Mouse (Mus musculus): ENCODE results near the gene Uhrf1bp1l. TPM values are rescaled to one million over a fixed set of nuclear protein-coding genes. Genes with fewer than 3 reads are reported as not detected.

Uhrf1bp1l gene
- polyA plus RNA-seq, 1 experiment = 58.4 TPM

DNA sequence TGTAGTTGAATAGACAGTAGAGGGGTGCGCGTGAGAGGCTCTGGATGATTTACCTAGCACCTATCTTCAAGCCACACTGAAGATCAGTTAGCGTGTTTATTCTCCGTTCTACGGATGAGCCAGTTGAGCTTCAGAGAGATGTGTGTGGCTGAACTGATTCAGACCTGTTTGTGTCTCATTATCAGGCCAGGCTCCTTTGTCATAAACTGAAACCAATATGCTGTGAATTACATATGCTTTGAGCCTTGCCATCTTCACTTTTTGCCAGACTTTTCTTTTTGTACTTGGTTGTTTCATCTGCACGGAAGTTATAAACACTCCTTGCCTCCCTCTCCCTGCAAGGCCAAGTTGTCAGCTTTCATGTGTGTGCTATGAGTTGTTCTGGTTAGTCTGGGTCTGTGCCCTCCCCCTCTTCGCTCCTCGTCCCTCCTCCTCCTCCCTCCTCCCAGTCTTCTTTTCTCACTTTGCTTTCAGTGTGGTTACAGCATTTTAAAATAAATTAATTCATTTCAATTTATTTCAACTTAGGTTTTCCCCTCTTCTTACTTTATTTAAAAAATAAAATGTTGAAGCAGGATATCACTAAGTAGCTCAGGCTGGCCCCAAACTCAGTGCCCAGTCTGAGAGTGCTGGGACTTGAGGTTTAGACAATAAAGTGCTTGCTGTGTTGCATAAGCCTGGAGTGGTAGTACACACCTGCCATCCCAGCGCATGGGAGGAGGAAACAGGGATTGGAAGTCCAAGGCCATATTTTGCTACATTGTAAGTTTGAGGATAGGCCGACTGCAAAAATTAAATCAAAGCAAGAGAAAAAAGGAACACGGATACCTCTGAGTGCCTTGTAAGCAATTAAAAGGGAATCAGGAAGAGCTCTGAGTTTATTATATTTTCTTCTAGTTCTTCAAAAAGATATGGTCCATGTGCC is 21.3 kb downstream of the Uhrf1bp1l start:
- no peak overlapping the region for H3K4me3 ChIP-seq (ENCODE audit: insufficient read depth, low read length)
- no peak for TF ChIP-seq CTCF (IDR thresholded peaks at IDR 0.05; ENCODE audit: borderline replicate concordance, insufficient read depth, low read length)
- TF ChIP-seq POLR2A (IDR thresholded peaks at IDR 0.05; ENCODE audit: low read depth, low read length) = no peak
- H3K4me1 ChIP-seq (ENCODE audit: control insufficient read depth, insufficient read depth, low read length) = peaks cover 14% of the 10 kb centered on the region
- peak overlapping the region; percentile 70; the same call in 1 of the 2 replicates for H3K27ac ChIP-seq (ENCODE audit: insufficient read depth, low read length)

- no peak overlapping the region for H3K27ac ChIP-seq (ENCODE audit: insufficient read depth, low read length)
- TF ChIP-seq POLR2A (IDR thresholded peaks at IDR 0.05; ENCODE audit: low read depth, low read length) (no peak), CTCF (IDR thresholded peaks at IDR 0.05; ENCODE audit: borderline replicate concordance, insufficient read depth, low read length) (no peak)
- H3K4me3 ChIP-seq (ENCODE audit: insufficient read depth, low read length) = no peak overlapping the region
- H3K4me1 ChIP-seq (ENCODE audit: control insufficient read depth, insufficient read depth, low read length) = peaks cover 14% of the 10 kb centered on the region
These were observed 23.7 kb downstream of the Uhrf1bp1l start for GRCm38 (mm10) chr10:89768352-89769020.

GRCm38 (mm10) chr10:89769096-89769495 is 24.3 kb downstream of the Uhrf1bp1l start:
- H3K4me3 ChIP-seq (ENCODE audit: insufficient read depth, low read length) = no peak overlapping the region
- TF ChIP-seq POLR2A (IDR thresholded peaks at IDR 0.05; ENCODE audit: low read depth, low read length) (no peak), CTCF (IDR thresholded peaks at IDR 0.05; ENCODE audit: borderline replicate concordance, insufficient read depth, low read length) (no peak)
- peaks cover 12% of the 10 kb centered on the region for H3K4me1 ChIP-seq (ENCODE audit: control insufficient read depth, insufficient read depth, low read length)
- no peak overlapping the region for H3K27ac ChIP-seq (ENCODE audit: insufficient read depth, low read length)

DNA sequence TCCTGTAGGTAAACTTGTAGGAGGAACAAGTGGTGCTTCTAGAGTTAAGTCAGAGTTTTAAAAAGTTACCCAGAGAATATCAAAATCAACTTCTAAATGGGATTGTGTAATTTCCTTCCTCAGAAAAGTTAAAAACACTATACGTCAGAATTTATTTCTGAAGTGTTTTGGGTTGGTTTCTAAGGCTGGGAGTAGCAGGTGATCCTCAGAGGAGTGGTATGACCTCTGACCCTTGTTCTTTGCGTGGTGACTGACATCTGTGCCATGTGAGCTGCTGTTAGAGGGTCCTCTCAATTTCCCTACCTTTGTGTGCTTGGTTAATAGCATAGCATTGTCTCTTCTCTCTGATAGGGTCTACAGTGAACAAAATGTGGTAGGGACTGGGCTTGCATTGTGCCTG is 27.1 kb downstream of the Uhrf1bp1l start:
- Histone ChIP-seq H3K4me1 (ENCODE audit: control insufficient read depth, insufficient read depth, low read length) (peaks cover 7% of the 10 kb centered on the region), H3K27ac (ENCODE audit: insufficient read depth, low read length) (no peak overlapping the region), H3K4me3 (ENCODE audit: insufficient read depth, low read length) (no peak overlapping the region)
- TF ChIP-seq POLR2A (IDR thresholded peaks at IDR 0.05; ENCODE audit: low read depth, low read length) (no peak), CTCF (IDR thresholded peaks at IDR 0.05; ENCODE audit: borderline replicate concordance, insufficient read depth, low read length) (no peak)

DNA sequence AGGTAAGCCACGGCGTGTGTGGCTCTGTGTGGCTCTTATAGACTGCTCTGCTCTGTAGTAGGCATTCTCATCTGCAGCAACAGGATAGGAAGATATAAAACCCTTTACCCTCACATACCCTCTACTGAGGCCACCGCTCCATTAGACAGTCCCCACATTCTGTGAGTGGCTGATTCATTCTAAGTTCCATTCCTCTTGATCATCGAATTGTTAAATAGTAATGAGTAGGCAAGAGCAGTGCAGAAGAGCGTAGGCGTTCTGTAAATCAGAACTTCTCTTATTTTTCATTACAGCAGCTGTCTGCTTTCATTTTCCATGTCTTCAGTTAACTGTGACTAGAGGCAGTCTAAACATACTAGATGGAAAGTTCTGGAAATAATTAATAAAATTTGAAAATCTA is 31.2 kb downstream of the Uhrf1bp1l start:
- Histone ChIP-seq H3K4me1 (ENCODE audit: control insufficient read depth, insufficient read depth, low read length) (peaks cover 4% of the 10 kb centered on the region), H3K27ac (ENCODE audit: insufficient read depth, low read length) (peak overlapping the region; percentile 71; the same call in 1 of the 2 replicates), H3K4me3 (ENCODE audit: insufficient read depth, low read length) (no peak overlapping the region)
- TF ChIP-seq POLR2A (IDR thresholded peaks at IDR 0.05; ENCODE audit: low read depth, low read length) = no peak
- TF ChIP-seq CTCF (IDR thresholded peaks at IDR 0.05; ENCODE audit: borderline replicate concordance, insufficient read depth, low read length) = no peak

- Histone ChIP-seq H3K4me3 (ENCODE audit: insufficient read depth, low read length) (no peak overlapping the region), H3K4me1 (ENCODE audit: control insufficient read depth, insufficient read depth, low read length) (no peaks in the 10 kb centered on the region), H3K27ac (ENCODE audit: insufficient read depth, low read length) (no peak overlapping the region)
- no peak for TF ChIP-seq CTCF (IDR thresholded peaks at IDR 0.05; ENCODE audit: borderline replicate concordance, insufficient read depth, low read length)
- no peak for TF ChIP-seq POLR2A (IDR thresholded peaks at IDR 0.05; ENCODE audit: low read depth, low read length)
These were observed 47.1 kb downstream of the Uhrf1bp1l start for GRCm38 (mm10) chr10:89791870-89792269.

GRCm38 (mm10) chr10:89794121-89794520 is 49.3 kb downstream of the Uhrf1bp1l start:
- no peak for TF ChIP-seq CTCF (IDR thresholded peaks at IDR 0.05; ENCODE audit: borderline replicate concordance, insufficient read depth, low read length)
- no peak for TF ChIP-seq POLR2A (IDR thresholded peaks at IDR 0.05; ENCODE audit: low read depth, low read length)
- H3K4me3 ChIP-seq (ENCODE audit: insufficient read depth, low read length) = no peak overlapping the region

DNA sequence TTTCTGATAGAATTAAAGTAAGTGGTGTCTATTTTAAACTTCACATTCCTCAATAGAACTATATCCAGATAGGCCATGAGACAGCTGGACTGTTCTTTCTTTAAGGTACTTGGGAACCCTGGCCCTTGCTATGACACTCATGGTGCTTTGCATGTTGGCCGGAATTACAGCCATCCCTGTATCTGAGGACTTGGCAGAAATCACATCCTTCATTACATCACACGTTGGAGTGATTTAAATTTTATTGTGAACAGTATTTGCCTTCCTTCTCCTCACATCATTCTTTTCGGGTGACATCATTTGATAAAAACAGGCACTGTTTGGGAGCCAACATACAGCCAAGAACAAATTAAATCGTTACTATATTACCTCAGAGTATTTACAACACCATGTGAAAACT is 74.4 kb downstream of the Uhrf1bp1l start:
- no peaks in the 10 kb centered on the region for H3K4me1 ChIP-seq (ENCODE audit: control insufficient read depth, insufficient read depth, low read length)
- H3K27ac ChIP-seq (ENCODE audit: insufficient read depth, low read length) = no peak overlapping the region
- TF ChIP-seq POLR2A (IDR thresholded peaks at IDR 0.05; ENCODE audit: low read depth, low read length) (no peak), CTCF (IDR thresholded peaks at IDR 0.05; ENCODE audit: borderline replicate concordance, insufficient read depth, low read length) (no peak)
- no peak overlapping the region for H3K4me3 ChIP-seq (ENCODE audit: insufficient read depth, low read length)

More at GRCm38 (mm10) chr10:89794121-89794520, 49.3 kb downstream of the Uhrf1bp1l start:
- H3K27ac ChIP-seq (ENCODE audit: insufficient read depth, low read length) = no peak overlapping the region
- H3K4me1 ChIP-seq (ENCODE audit: control insufficient read depth, insufficient read depth, low read length) = no peaks in the 10 kb centered on the region

- Histone ChIP-seq H3K4me1 (ENCODE audit: control insufficient read depth, insufficient read depth, low read length) (no peaks in the 10 kb centered on the region), H3K27ac (ENCODE audit: insufficient read depth, low read length) (no peak overlapping the region), H3K4me3 (ENCODE audit: insufficient read depth, low read length) (no peak overlapping the region)
- TF ChIP-seq CTCF (IDR thresholded peaks at IDR 0.05; ENCODE audit: borderline replicate concordance, insufficient read depth, low read length) = no peak
- TF ChIP-seq POLR2A (IDR thresholded peaks at IDR 0.05; ENCODE audit: low read depth, low read length) = no peak
These were observed 79.1 kb downstream of the Uhrf1bp1l start for GRCm38 (mm10) chr10:89823906-89824305.

GRCm38 (mm10) chr10:89826896-89827295 is 82.1 kb downstream of the Uhrf1bp1l start:
- TF ChIP-seq CTCF (IDR thresholded peaks at IDR 0.05; ENCODE audit: borderline replicate concordance, insufficient read depth, low read length) (no peak), POLR2A (IDR thresholded peaks at IDR 0.05; ENCODE audit: low read depth, low read length) (no peak)
- Histone ChIP-seq H3K4me1 (ENCODE audit: control insufficient read depth, insufficient read depth, low read length) (no peaks in the 10 kb centered on the region), H3K4me3 (ENCODE audit: insufficient read depth, low read length) (no peak overlapping the region), H3K27ac (ENCODE audit: insufficient read depth, low read length) (no peak overlapping the region)
